Mouse (Mus musculus): ENCODE measurements around the gene Plch1. TPM values are rescaled to one million over a fixed set of nuclear protein-coding genes. Genes with fewer than 3 reads are reported as not detected.
A peak's percentile ranks its signal among the peaks of the same experiment; 100 is the strongest.

Plch1 gene
- polyA plus RNA-seq, 1 experiment: 0.83 TPM

DNA sequence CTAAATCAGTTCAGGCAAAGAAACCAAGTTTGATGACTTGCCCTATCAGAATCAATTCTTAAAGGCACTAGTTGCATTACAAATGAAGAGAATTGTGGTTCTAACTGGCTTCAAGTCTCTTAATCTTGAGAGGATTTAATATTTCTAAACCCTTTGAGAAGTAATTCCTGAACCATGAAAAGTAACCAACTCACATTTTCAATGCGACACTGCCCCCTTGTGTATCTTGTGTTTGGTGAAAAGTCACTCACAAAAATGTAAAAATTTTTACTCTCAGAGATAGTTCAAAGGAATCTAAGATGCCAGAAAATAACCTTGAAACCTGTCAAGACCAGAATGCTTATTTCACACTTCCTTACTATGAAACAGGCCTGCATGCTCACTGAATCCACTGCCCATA, 31.0 kb downstream of the Plch1 start:
- no peak overlapping the region for H3K4me3 ChIP-seq (replicated peaks; ENCODE audit: extremely low read depth, low read depth, low read length)
- H3K4me1 ChIP-seq (ENCODE audit: control insufficient read depth, insufficient read depth, low read length): no peaks in the 10 kb centered on the region
- no peak for TF ChIP-seq POLR2A (IDR thresholded peaks at IDR 0.05; ENCODE audit: borderline replicate concordance, extremely low read depth, low read depth, low read length)
- no peak for TF ChIP-seq CTCF (IDR thresholded peaks at IDR 0.05; ENCODE audit: insufficient read depth, low read length)
- DNase-seq: peak; percentile 4
- 52% methylated on average over 1 of the region's 1 CpGs for WGBS

GRCm38 (mm10) chr3:63865069-63865468, 34.2 kb downstream of the Plch1 start:
- WGBS: 57% methylated on average over 2 of the region's 2 CpGs
- no peak for TF ChIP-seq CTCF (IDR thresholded peaks at IDR 0.05; ENCODE audit: insufficient read depth, low read length)
- TF ChIP-seq POLR2A (IDR thresholded peaks at IDR 0.05; ENCODE audit: borderline replicate concordance, extremely low read depth, low read depth, low read length): no peak
- no peak overlapping the region for H3K4me3 ChIP-seq (replicated peaks; ENCODE audit: extremely low read depth, low read depth, low read length)
- DNase-seq: no peak
- no peaks in the 10 kb centered on the region for H3K4me1 ChIP-seq (ENCODE audit: control insufficient read depth, insufficient read depth, low read length)

DNA sequence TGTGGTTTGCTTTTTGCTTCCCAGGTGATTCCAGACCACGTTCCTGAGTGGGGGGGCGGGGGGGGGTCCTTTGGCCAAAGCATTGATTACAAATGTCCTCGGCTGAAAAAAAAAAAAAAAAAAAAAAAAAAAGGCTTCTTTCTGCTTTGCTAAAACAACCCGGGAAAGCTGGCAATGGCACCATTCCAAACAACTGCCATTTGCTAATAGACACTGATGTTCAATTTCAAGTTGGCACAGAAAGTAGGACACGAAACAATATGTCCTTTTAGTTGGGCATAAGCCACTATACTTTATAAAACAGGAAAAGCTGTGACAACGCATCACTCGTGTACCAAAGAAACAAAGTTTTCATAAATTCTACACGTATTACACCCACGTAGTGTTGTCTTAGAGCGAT, 36.6 kb downstream of the Plch1 start:
- WGBS: 69% methylated on average over 10 of the region's 10 CpGs

DNA sequence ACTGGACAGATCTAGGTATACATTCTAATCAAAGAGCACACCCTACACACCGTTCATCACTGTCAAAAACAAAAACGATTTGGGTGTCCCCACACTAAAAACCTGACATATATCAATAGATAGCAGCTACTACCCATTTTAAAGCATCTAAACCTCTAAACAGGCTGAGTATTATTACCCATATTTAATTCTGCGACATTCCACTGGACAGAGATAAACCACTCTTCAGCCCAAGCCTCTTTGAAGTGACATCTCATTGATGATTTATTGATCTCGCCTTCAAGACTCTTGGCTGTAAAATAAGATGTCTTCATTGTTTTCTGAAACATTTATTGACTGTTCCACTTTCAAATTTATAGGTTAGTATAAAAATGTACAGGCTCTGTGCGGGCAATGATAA, 46.4 kb downstream of the Plch1 start:
- H3K4me3 ChIP-seq (replicated peaks; ENCODE audit: extremely low read depth, low read depth, low read length): no peak overlapping the region
- WGBS: 53% methylated on average over 5 of the region's 5 CpGs

More for the DNA sequence above, 36.6 kb downstream of the Plch1 start:
- Histone ChIP-seq H3K4me1 (ENCODE audit: control insufficient read depth, insufficient read depth, low read length) (no peaks in the 10 kb centered on the region), H3K4me3 (replicated peaks; ENCODE audit: extremely low read depth, low read depth, low read length) (no peak overlapping the region)
- TF ChIP-seq POLR2A (IDR thresholded peaks at IDR 0.05; ENCODE audit: borderline replicate concordance, extremely low read depth, low read depth, low read length): no peak
- TF ChIP-seq CTCF (IDR thresholded peaks at IDR 0.05; ENCODE audit: insufficient read depth, low read length): no peak
- no peak for DNase-seq

DNA sequence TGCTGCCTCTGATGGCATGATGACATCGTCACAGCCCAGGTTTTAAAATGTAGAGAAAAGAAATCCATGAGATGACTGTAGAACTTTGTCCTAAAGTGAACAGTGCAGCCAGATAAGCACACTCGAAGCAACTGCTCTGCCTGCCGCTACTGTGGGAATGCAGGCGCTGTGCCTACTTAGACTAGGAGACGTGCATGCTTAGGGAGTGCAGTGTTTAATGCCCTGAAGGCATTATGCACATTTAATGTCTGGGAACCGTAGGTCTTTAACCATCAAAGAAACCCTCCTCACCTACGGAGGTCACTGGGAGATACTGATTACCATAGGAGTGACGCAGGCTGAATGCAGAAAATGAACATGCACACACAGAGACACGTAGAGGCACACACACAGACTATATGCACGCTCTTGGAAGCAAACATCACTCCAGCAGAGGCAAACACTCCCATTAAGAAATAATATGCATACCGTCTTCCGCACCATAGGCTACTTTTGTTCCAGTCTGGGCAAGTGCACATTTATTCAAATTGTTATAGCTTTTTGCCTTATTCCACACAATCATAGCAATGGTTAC, 48.1 kb downstream of the Plch1 start:
- no peak for TF ChIP-seq POLR2A (IDR thresholded peaks at IDR 0.05; ENCODE audit: borderline replicate concordance, extremely low read depth, low read depth, low read length)
- TF ChIP-seq CTCF (IDR thresholded peaks at IDR 0.05; ENCODE audit: insufficient read depth, low read length): no peak
- Histone ChIP-seq H3K4me3 (replicated peaks; ENCODE audit: extremely low read depth, low read depth, low read length) (no peak overlapping the region), H3K4me1 (ENCODE audit: control insufficient read depth, insufficient read depth, low read length) (no peaks in the 10 kb centered on the region)
- no peak for DNase-seq
- WGBS: 55% methylated on average over 12 of the region's 12 CpGs

More for the DNA sequence above, 46.4 kb downstream of the Plch1 start:
- no peak for DNase-seq
- no peaks in the 10 kb centered on the region for H3K4me1 ChIP-seq (ENCODE audit: control insufficient read depth, insufficient read depth, low read length)
- TF ChIP-seq POLR2A (IDR thresholded peaks at IDR 0.05; ENCODE audit: borderline replicate concordance, extremely low read depth, low read depth, low read length) (no peak), CTCF (IDR thresholded peaks at IDR 0.05; ENCODE audit: insufficient read depth, low read length) (no peak)

- WGBS: 38% methylated on average over 10 of the region's 10 CpGs
- TF ChIP-seq POLR2A (IDR thresholded peaks at IDR 0.05; ENCODE audit: borderline replicate concordance, extremely low read depth, low read depth, low read length) (no peak), CTCF (IDR thresholded peaks at IDR 0.05; ENCODE audit: insufficient read depth, low read length) (no peak)
- no peak for DNase-seq
- Histone ChIP-seq H3K4me3 (replicated peaks; ENCODE audit: extremely low read depth, low read depth, low read length) (no peak overlapping the region), H3K4me1 (ENCODE audit: control insufficient read depth, insufficient read depth, low read length) (no peaks in the 10 kb centered on the region)
Observed at GRCm38 (mm10) chr3:63849765-63850346, 49.4 kb downstream of the Plch1 start.

GRCm38 (mm10) chr3:63844141-63844540, 55.1 kb downstream of the Plch1 start:
- TF ChIP-seq POLR2A (IDR thresholded peaks at IDR 0.05; ENCODE audit: borderline replicate concordance, extremely low read depth, low read depth, low read length): no peak
- no peak for TF ChIP-seq CTCF (IDR thresholded peaks at IDR 0.05; ENCODE audit: insufficient read depth, low read length)
- no peaks in the 10 kb centered on the region for H3K4me1 ChIP-seq (ENCODE audit: control insufficient read depth, insufficient read depth, low read length)
- WGBS: 52% methylated on average over 4 of the region's 4 CpGs
- no peak overlapping the region for H3K4me3 ChIP-seq (replicated peaks; ENCODE audit: extremely low read depth, low read depth, low read length)
- DNase-seq: no peak

GRCm38 (mm10) chr3:63842436-63842835, 56.8 kb downstream of the Plch1 start:
- Histone ChIP-seq H3K4me1 (ENCODE audit: control insufficient read depth, insufficient read depth, low read length) (no peaks in the 10 kb centered on the region), H3K4me3 (replicated peaks; ENCODE audit: extremely low read depth, low read depth, low read length) (no peak overlapping the region)
- WGBS: 42% methylated on average over 4 of the region's 4 CpGs
- TF ChIP-seq POLR2A (IDR thresholded peaks at IDR 0.05; ENCODE audit: borderline replicate concordance, extremely low read depth, low read depth, low read length): no peak
- no peak for TF ChIP-seq CTCF (IDR thresholded peaks at IDR 0.05; ENCODE audit: insufficient read depth, low read length)
- DNase-seq: no peak

DNA sequence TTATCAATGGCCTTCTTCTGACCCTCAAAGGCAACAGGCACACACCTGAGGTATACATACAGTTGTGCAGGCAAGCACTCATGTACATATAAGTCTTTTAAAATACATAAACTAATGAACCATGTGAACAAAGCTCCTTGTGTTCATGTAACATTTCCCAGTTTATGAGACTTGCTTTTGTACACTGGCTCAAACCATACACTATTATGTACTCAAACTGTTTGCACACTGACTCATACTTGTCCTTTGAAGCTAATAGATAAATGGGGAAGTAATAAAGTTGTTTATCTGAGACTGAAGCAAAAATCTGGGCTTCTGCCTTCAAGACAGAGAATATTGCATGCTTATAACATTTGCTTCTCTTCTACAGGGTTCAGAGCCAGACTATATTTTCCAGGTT, 61.5 kb downstream of the Plch1 start:
- DNase-seq: no peak
- TF ChIP-seq POLR2A (IDR thresholded peaks at IDR 0.05; ENCODE audit: borderline replicate concordance, extremely low read depth, low read depth, low read length): no peak
- TF ChIP-seq CTCF (IDR thresholded peaks at IDR 0.05; ENCODE audit: insufficient read depth, low read length): no peak
- no peaks in the 10 kb centered on the region for H3K4me1 ChIP-seq (ENCODE audit: control insufficient read depth, insufficient read depth, low read length)
- no peak overlapping the region for H3K4me3 ChIP-seq (replicated peaks; ENCODE audit: extremely low read depth, low read depth, low read length)

GRCm38 (mm10) chr3:63836937-63837632, 62.2 kb downstream of the Plch1 start:
- WGBS: 83% methylated on average over 8 of the region's 8 CpGs
- no peak for DNase-seq
- no peak for TF ChIP-seq CTCF (IDR thresholded peaks at IDR 0.05; ENCODE audit: insufficient read depth, low read length)
- TF ChIP-seq POLR2A (IDR thresholded peaks at IDR 0.05; ENCODE audit: borderline replicate concordance, extremely low read depth, low read depth, low read length): no peak
- H3K4me1 ChIP-seq (ENCODE audit: control insufficient read depth, insufficient read depth, low read length): no peaks in the 10 kb centered on the region
- no peak overlapping the region for H3K4me3 ChIP-seq (replicated peaks; ENCODE audit: extremely low read depth, low read depth, low read length)

Measured in lung, adult 2 months (tissue).